Mouse (Mus musculus) thymus, postnatal 14 days (tissue): ENCODE results near the gene Acot7.
"Not testable (repeated sequence)": the region's sequence is repeated elsewhere in the genome, so short reads cannot be mapped to it uniquely, and the experiment has no call there.

Experiments
- DNase-seq: peaks from one replicate; pipeline ENCODE4 v3.0.0; 2021

Acot7 gene

DNA sequence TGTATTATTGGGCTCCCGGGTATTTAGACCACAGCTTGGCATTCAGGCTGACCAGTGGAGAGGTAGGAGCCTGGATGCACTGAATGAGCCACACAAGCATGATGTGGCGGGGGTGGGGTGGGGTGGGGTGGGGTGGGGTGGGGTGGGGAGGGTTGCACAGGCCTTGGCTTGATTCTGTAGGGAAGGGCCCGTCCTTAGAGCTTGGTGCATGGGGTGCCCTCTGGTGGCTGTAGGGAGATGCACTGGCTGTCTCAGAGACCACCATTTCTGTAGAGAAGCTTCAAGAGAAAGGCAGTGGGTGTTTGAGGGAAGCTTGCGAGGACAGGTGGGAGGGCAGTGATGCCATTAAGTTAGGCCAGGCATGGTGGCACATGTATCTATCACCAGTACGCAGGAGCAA is 34.6 kb downstream of the Acot7 start:
- peak; percentile 77 for DNase-seq

- DNase-seq = no peak
Measured at GRCm38 (mm10) chr4:152212974-152213373, 35.0 kb downstream of the Acot7 start.

DNA sequence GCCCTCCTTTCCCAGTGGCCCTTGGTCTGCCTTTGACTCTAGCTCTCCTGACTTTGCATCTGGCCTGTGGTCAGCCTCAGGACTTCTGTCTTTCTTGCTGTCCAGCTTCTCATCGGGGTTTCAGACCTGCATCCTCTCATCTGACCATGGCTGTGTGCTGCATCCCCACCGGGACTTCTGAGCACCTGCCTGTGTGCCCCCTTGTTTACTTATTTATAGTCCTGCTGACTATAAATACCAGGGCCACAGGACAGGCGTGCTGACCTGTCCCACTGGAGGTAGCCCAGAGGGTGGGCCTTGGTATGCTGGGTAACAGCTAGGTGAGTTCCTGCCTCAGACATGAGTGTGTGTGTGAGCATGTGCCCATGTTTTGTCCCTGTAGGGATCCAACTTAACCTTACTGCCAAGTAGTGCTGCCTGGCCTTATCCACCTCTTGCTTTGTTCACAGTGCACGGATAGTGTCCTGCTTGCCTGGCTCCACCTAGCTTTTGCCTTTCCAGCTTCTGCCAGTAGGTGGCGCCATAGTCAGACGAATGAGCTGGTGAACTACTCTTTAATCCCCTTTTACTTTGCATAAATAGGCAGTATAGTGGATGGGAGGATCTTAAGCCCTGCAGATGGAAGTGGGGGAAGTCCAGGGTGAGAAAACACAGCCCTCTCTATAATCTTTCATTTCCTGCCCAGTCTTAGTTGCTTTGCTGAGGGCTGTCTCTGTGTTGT is 36.0 kb downstream of the Acot7 start:
- peak; percentile 88 for DNase-seq

DNA sequence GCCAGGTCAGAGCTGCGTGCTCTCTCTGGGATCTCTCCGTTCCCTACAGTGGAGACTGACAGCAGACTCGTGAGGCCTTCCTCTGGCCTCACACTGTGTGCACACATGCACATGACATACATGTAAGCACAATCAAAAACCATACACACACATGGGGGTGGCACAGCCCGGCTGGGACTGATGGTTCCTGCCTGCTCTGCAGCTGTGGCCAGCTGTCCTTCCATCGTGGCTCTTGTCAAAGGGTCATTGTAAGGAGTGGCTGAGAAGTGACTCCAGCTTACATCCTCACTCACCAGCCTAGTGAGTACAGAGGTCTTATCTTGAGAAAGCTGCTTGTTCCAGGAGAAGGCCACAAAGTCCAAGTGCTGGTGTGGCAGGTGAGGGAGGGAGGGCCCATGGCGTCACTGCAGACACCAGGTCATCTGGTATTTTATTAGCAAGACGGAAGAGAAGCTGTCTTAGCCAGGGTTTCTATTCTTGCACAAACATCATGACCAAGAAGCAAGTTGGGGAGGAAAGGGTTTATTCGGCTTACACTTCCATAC is 37.0 kb downstream of the Acot7 start:
- no peak for DNase-seq

GRCm38 (mm10) chr4:152219591-152219990 is 41.7 kb downstream of the Acot7 start:
- DNase-seq = no peak

GRCm38 (mm10) chr4:152220771-152221410 is 43.0 kb downstream of the Acot7 start:
- no peak for DNase-seq

- no peak for DNase-seq
Measured at GRCm38 (mm10) chr4:152221411-152221887, 43.5 kb downstream of the Acot7 start.

- no peak for DNase-seq
Measured at GRCm38 (mm10) chr4:152222111-152222510, 44.2 kb downstream of the Acot7 start.

DNA sequence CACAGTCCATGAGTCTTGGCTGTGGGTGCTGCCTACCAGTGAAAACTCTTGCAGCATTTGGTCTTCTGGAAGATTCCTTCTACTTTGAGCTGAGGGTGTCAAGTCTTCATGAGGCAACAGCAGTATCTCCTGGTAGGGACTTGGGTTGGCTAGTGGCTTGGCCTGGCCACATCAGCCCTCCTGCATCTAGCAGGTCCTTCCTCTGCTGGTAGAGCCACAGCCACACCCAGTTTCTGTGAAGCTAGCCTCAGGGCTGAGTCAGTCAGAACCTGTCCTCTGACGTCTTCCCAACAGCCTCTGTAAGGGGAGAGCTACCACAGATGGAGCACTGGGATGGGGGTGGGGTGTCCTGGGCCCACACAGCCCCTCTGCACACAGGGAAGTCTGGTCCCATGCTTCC is 44.6 kb downstream of the Acot7 start:
- no peak for DNase-seq

GRCm38 (mm10) chr4:152224156-152224555 is 46.2 kb downstream of the Acot7 start:
- no peak for DNase-seq

GRCm38 (mm10) chr4:152226901-152227486 is 49.1 kb downstream of the Acot7 start:
- DNase-seq = no peak

GRCm38 (mm10) chr4:152227749-152228527 is 50.0 kb downstream of the Acot7 start:
- DNase-seq = no peak

DNA sequence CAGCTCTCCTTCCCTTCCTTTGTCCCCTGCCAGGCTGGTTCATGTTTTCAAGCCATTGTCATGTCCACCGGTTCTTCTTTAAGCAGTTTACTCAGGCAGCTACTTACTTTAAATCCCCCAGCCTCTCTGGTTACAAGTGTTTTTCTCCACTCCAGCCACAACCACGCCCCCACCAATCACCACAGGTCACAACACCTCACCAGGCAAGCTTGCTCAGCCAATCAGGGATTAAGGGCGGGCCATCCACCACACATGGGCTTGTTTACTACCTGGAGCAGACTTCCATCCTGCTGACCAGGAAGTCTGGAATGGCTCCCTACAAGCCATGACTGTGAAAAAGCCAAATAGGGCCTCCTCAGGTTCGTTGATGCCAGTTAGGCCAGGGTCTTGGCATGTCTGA is 52.4 kb downstream of the Acot7 start:
- DNase-seq = not testable (repeated sequence)

DNA sequence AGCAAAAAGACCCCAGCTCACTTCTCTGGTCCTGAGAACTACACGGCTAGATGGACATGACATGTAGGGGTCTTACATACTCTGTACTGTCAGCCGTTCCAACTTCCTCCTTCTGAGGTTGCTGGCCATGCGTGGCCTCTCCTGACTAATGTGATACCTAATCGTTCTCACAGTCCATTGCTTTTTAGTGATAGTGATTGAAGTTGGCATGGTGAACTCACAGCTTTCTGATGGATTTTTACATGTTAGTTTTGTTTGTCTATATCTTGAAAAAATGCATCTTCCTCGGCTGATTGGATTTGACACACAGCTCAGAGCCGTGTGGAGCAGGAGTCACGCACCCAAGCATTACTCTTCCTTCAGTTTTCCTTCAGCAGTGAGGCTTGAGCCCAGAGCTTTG is 53.4 kb downstream of the Acot7 start:
- DNase-seq = no peak

DNA sequence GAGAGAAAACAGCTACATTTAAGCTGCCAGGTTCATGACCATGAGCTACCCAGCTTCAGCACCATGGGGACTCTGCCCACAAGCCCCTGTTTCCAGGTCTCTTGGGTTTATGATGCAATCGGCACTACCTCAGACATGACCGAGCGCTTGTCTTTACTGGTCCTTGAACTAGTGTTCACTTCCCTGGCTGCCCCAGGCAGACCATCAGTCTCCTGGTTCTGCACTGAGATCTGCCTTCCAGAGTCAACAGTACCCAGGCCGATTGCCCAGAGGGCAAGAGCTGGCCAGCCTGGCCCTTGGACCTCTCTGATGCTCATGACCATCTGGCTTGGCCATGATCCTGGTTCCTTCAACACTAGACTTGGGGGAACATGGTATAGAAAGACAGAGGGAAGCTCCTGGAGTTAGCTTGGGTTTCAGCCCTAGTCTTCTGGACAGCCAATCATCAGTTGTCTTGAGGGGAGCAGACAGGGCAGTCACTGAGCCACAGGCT is 54.5 kb downstream of the Acot7 start:
- no peak for DNase-seq

- DNase-seq = no peak
Measured at GRCm38 (mm10) chr4:152239974-152240373, 62.0 kb downstream of the Acot7 start.

- DNase-seq = no peak
Measured at GRCm38 (mm10) chr4:152243241-152243891, 65.4 kb downstream of the Acot7 start.

DNA sequence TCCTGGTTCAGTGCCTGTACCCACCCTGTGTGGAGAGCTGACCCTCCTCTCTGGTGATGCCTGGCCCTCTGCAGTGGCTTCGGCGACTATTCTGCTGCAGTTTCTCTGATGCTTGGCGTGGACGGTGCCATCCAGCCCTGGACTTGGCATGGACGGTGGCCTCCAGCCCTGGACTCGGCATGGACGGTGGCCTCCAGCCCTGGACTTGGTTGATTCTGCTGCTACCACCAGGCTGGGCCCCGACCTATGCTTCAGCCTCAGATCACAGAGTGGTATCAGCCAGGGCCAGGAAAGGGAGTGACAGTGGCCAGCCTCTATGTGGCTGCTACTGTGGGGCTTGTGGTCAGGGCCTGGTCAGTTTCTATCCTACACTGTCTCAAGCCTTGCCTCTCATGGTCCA is 66.0 kb downstream of the Acot7 start:
- no peak for DNase-seq

DNA sequence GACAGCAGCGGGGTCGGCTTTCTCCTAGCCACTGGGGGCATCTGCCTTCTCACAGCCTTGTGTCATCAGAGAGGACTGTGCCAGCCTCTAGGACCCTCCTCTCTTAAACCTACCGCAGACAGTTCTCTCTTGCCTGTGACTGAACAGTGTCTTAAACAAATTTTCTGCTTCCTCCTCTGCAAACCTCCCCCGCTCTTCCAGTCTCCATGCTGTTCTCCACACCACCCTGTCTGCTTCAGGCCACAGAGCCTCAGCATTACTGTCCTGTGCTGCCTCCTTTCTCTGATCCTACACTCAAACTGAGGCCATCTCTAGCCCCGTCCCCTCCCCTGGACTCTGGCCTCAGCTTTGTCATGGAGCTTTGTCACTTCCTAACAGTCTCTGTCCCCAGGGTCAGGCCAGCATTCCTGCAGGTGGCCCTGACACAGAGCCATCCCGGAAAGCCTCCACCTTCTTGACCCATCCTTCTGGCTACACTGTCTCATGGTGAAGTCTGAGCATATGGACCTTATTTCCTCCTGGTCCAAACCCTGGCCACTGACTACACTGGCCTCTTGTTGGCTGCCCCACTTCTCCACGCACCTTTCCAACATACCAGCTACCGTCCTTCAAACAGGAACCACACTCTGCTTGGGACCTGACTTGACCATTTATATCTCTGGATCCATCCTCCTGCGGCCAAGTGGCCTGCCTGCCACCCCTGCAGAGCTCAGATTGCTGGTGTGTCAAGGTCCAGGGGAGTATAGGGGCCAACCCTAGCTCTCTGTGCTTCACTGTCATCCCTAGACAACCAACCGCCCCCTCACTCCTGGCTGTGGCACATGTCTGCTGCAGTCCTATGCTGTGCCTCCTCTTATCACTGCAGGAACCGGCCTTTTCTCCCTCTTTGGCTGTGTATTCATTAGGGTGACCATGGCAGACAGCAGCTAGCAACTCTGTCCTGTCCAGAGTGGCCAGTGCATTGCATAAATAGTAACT is 66.9 kb downstream of the Acot7 start:
- no peak for DNase-seq

DNA sequence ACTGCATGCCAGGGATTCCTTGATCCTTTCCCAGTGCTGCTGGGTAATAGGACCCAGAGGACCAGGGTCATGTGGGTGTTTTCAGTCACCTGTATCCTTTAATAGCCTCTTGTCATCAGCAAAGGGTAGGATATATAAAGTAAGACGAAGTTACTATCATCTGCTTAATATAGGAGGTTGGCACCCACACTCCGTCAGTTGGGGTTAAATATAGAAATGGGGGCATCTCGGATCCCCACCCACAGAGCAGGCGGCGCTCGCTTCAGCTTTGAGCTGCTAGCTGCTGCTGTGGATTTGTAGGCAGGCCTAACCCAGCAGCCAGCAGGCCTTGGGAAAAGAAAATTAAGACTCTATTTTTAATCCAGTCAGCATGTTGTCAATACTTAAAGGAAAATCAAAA is 68.1 kb downstream of the Acot7 start:
- no peak for DNase-seq

DNA sequence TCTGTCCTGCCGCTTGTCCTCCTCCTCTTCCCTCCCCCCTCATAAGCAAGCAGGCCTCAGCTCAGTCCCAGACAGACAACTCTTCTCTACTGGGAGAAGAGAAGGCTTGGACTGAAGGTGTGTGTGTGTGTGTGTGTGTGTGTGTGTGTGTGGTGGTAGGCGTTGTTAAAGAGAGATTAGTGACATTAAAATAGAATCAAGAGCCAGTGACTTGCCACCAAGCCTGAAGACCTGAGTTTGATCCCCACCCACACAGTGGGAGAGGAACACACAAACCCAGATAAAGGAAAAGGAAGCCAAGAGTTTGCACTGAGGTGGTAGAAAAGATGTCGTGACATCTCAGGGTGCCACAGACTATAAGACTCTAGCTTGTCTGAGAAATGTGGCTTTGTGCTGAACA is 69.3 kb downstream of the Acot7 start:
- peak; percentile 26 for DNase-seq
